Mouse (Mus musculus) right cerebral cortex, postnatal 25 days (tissue): ENCODE data around the gene Chac1.

ENCODE experiments used
- DNase-seq: peaks from one replicate; pipeline ENCODE4 v3.0.0; 2022

The Chac1 gene

DNA sequence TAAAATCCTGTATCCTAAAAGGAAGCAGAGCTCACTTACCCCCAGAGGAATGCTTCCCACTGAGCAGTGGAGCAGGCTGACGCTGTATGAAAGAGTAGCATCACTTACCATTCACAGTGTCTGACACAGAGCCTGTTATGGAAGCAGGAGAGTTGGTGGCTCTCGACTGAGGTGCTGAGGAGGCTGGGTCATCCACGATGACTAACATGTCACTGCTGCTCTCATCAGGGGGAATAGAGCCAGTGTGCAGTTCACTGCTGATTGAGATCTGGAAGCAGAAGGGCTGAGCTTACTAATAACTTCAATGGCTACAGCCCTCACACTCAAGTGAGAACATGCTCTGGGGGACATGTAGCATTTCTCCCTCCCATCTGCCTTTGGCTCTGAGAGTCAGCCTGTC is 28.4 kb downstream of the Chac1 start:
- DNase-seq: no peak

DNA sequence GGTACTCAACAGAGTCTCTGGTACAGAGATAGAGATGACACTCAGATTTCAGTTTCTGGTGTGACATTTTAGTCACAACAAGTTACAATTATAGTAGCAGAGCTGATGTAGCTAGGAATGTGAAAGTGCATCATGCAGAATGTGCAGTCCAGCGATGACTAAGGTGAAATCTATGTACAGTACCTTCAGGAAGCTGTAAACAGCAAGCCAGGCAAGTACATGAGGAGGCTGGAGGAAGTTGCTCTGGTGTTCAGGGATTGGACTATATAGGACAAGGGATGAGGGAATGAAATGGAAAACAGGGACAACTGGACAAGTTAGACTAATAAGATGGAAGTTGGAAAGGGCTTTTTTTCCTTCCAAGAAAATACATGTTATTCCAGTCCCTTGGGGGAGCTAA is 37.2 kb downstream of the Chac1 start:
- no peak for DNase-seq

DNA sequence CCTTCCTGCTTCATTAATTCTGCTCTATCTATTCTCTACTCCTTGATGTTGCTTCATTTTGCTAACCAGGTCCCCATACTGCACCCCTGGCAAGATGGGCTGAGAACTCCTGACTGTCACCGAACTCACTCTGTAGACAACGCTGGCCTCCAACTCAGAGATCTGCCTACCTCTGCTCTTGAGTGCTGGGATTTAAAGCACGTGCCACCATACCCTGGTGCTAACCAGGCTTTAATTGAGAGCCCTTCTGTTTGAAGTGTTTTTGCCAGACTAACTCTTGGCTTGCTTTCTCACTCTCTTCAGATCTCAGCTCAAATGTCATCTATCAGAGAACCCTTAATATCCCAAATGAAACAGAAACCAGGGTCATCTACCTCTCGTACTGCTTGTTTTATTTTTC is 39.0 kb downstream of the Chac1 start:
- DNase-seq: no peak

DNA sequence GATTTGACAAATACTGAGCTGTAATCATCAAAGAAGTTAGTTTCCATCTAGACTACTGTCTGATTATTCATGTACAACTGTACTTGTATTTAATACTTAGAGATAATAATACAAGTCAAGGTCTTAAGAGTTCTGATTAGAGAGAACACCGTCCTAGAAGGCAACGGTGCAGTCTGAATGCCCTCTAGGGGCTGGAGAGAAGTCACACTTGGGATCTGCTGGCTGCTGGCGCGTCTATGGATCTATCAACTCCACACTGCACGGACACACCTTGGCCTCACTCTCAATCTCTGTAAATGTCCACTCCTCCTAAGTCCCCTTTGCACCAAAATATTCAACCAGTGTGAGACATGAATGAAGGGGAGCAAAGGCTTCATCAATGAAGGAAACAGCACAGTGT is 47.2 kb downstream of the Chac1 start:
- no peak for DNase-seq

DNA sequence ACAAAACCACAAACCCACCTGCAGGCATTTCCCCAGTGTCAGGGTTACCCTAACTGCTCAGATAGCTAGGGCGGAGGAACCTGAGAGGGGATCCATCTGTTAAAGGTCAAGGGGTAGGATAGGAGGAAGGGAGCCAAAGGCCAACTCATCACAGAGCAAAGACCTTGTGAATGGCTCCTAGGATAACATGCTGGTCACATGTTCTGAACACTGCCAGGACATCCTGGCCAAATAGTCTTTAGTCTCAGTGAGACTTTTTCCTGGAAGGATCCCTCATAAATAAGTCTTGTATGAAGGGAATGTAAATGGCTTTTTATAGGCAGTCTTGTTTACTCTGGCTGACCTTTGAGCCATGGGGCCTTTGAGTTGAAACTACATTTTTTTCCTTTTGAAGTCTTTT is 47.6 kb downstream of the Chac1 start:
- no peak for DNase-seq

DNA sequence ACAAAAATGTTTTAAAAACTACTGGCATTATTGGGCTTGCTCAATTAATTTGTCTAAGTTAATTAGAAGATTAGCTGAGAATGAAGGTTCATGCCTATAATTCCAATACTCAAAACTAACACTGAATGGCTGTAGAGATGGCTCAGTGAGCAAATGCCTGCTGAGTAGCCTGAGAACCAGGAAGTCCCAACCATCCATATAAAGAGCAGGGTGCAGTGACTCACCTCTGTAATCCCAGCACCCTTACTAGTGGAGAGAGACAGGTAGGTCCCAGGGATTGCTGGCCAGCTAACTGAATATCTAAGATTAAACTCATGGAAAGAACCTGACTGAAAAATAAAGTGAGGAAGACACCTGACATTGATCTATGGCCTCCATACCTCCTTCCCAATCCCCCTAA is 48.3 kb downstream of the Chac1 start:
- no peak for DNase-seq
